ENCODE assay signal across 8 mouse cellular contexts in genomic region chr9:7765236-7765635, GRCm38 (mm10). TPM values are rescaled to one million over a fixed set of nuclear protein-coding genes. Genes with fewer than 3 reads are reported as not detected.
DNase-seq lines count a peak whose midpoint lies in the region; ATAC-seq and TF ChIP-seq lines count a peak whose summit lies in the region.

No protein-coding gene starts in this region.

- peak overlapping the region; percentile 71 for H3K4me2 ChIP-seq in kidney, embryonic 16.5 days (replicated peaks; ENCODE audit: low read depth, low read length)
- peak overlapping the region; percentile 72 for H3K4me2 ChIP-seq in embryonic facial prominence, embryonic 12.5 days (replicated peaks)
- H3K4me2 ChIP-seq in intestine, embryonic 14.5 days (ENCODE audit: low read length), result peak overlapping the region; percentile 70
- peak overlapping the region; percentile 96; the same call in 1 of the 2 replicates for H3K4me2 ChIP-seq in midbrain, postnatal 0 days (ENCODE audit: low read depth, low read length, poor library complexity, severe bottlenecking)

- H3K4me3 ChIP-seq in kidney, embryonic 16.5 days (ENCODE audit: low read length), result peak overlapping the region; percentile 80
- H3K4me3 ChIP-seq in embryonic facial prominence, embryonic 12.5 days, result peak overlapping the region; percentile 76
- peak overlapping the region; percentile 57 for H3K4me3 ChIP-seq in intestine, embryonic 14.5 days (ENCODE audit: low read depth, low read length)
- H3K4me3 ChIP-seq in midbrain, postnatal 0 days (ENCODE audit: low read depth, low read length), result no peak overlapping the region

- TF ChIP-seq CTCF in midbrain, postnatal 0 days (IDR thresholded peaks at IDR 0.05), result no peak

- no peaks in the 10 kb centered on the region for H3K9me3 ChIP-seq in kidney, embryonic 16.5 days (ENCODE audit: low read length)
- no peaks in the 10 kb centered on the region for H3K9me3 ChIP-seq in embryonic facial prominence, embryonic 12.5 days
- no peaks in the 10 kb centered on the region for H3K9me3 ChIP-seq in intestine, embryonic 14.5 days (ENCODE audit: control insufficient read depth, low read length)
- H3K9me3 ChIP-seq in midbrain, postnatal 0 days (ENCODE audit: low read length), result no peaks in the 10 kb centered on the region

- no peak for ATAC-seq in kidney, embryonic 16.5 days (ENCODE audit: low FRiP score, low TSS enrichment)
- no peak for ATAC-seq in embryonic facial prominence, embryonic 12.5 days (ENCODE audit: insufficient number of reproducible peaks, insufficient read depth, low FRiP score, low TSS enrichment)
- no peak for ATAC-seq in intestine, embryonic 14.5 days (replicated peaks; ENCODE audit: low FRiP score, low TSS enrichment, low read depth)
- no peak for ATAC-seq in midbrain, postnatal 0 days (ENCODE audit: low FRiP score)

- no peak for DNase-seq in kidney, adult 11 months
- DNase-seq in intestine, embryonic 14.5 days (ENCODE audit: low spot score), result no peak
- DNase-seq in midbrain, postnatal 0 days (ENCODE audit: low spot score), result no peak
- no peak for DNase-seq in kidney, postnatal 36 days
- no peak for DNase-seq in cerebellum, adult 11-12 months
- DNase-seq in cerebellum, adult 9-11 months, result no peak

- H3K27ac ChIP-seq in kidney, embryonic 16.5 days (ENCODE audit: low read length), result no peak overlapping the region
- no peak overlapping the region for H3K27ac ChIP-seq in embryonic facial prominence, embryonic 12.5 days
- H3K27ac ChIP-seq in intestine, embryonic 14.5 days (ENCODE audit: low read depth), result no peak overlapping the region
- H3K27ac ChIP-seq in midbrain, postnatal 0 days (ENCODE audit: low read depth, low read length), result no peak overlapping the region

- peaks cover 20% of the 10 kb centered on the region for H3K4me1 ChIP-seq in kidney, embryonic 16.5 days (ENCODE audit: insufficient read depth, low read length)
- H3K4me1 ChIP-seq in embryonic facial prominence, embryonic 12.5 days, result peaks cover 18% of the 10 kb centered on the region
- H3K4me1 ChIP-seq in intestine, embryonic 14.5 days (replicated peaks; ENCODE audit: control insufficient read depth, insufficient read depth, low read length), result peaks cover 7% of the 10 kb centered on the region; the same call in 1 of the 2 replicates
- peaks cover 11% of the 10 kb centered on the region for H3K4me1 ChIP-seq in midbrain, postnatal 0 days (ENCODE audit: insufficient read depth, low read length)

- H3K9ac ChIP-seq in kidney, embryonic 16.5 days (replicated peaks; ENCODE audit: low read length), result peak overlapping the region; percentile 47; the same call in 1 of the 2 replicates
- H3K9ac ChIP-seq in embryonic facial prominence, embryonic 12.5 days, result no peak overlapping the region
- no peak overlapping the region for H3K9ac ChIP-seq in intestine, embryonic 14.5 days (ENCODE audit: low read length)
- H3K9ac ChIP-seq in midbrain, postnatal 0 days (replicated peaks; ENCODE audit: low read length, poor library complexity, severe bottlenecking), result no peak overlapping the region

- 0 out of 2 replicates have a peak, but pooled peaks cover 6% of the 10 kb centered on the region for H3K27me3 ChIP-seq in kidney, embryonic 16.5 days (ENCODE audit: insufficient read depth, low read length)
- H3K27me3 ChIP-seq in embryonic facial prominence, embryonic 12.5 days, result peaks cover 8% of the 10 kb centered on the region
- H3K27me3 ChIP-seq in intestine, embryonic 14.5 days (replicated peaks; ENCODE audit: control insufficient read depth, insufficient read depth, low read length), result no peaks in the 10 kb centered on the region
- no peaks in the 10 kb centered on the region for H3K27me3 ChIP-seq in midbrain, postnatal 0 days (ENCODE audit: insufficient read depth, low read length)

- peaks cover 11% of the 10 kb centered on the region; the same call in 1 of the 2 replicates for H3K36me3 ChIP-seq in kidney, embryonic 16.5 days (ENCODE audit: insufficient read depth, low read length)
- H3K36me3 ChIP-seq in embryonic facial prominence, embryonic 12.5 days, result peaks cover 7% of the 10 kb centered on the region; the same call in 1 of the 2 replicates
- H3K36me3 ChIP-seq in intestine, embryonic 14.5 days (ENCODE audit: control insufficient read depth, insufficient read depth, low read length), result peaks cover 17% of the 10 kb centered on the region
- H3K36me3 ChIP-seq in midbrain, postnatal 0 days (ENCODE audit: insufficient read depth, low read length), result no peaks in the 10 kb centered on the region; the same call in 1 of the 2 replicates

- WGBS in kidney, embryonic 16.5 days, result 56% methylated on average over 3 of the region's 3 CpGs
- WGBS in embryonic facial prominence, embryonic 12.5 days, result 66% methylated on average over 3 of the region's 3 CpGs
- WGBS in intestine, embryonic 14.5 days, result 38% methylated on average over 3 of the region's 3 CpGs
- WGBS in midbrain, postnatal 0 days, result 70% methylated on average over 3 of the region's 3 CpGs

RNA-seq across cellular contexts. Expression of gene Tmem123, which starts 1.4 kb away (rescaled TPM):
- 95.3 and 101 TPM in 2 replicates for polyA plus RNA-seq in kidney, embryonic 16.5 days (2015; fragmentation: Nextera tagmentation; extraction: Ambion mirVana)
- polyA plus RNA-seq in embryonic facial prominence, embryonic 12.5 days (2016; fragmentation: Nextera tagmentation; extraction: Ambion mirVana), result 67.1 and 79.7 TPM in 2 replicates
- polyA plus RNA-seq in intestine, embryonic 14.5 days (2014; fragmentation: Nextera tagmentation; extraction: Ambion mirVana), result 92.2 and 101 TPM in 2 replicates
- 14.3 and 19.8 TPM in 2 replicates for total RNA-seq in midbrain, postnatal 0 days (2014; rRNA removed)
- 9.6 and 10.1 TPM in 2 replicates for polyA plus RNA-seq in midbrain, postnatal 0 days (2015; fragmentation: Nextera tagmentation; extraction: Ambion mirVana)
